Mouse (Mus musculus): ENCODE data around the gene Ppat. TPM values are rescaled to one million over a fixed set of nuclear protein-coding genes. Genes with fewer than 3 reads are reported as not detected.
"Not testable (repeated sequence)": the region's sequence is repeated elsewhere in the genome, so short reads cannot be mapped to it uniquely, and the experiment has no call there.

Gene Ppat
- polyA plus RNA-seq, 1 experiment from 2014 or later = 12.8 TPM

GRCm38 (mm10) chr5:76973488-76973887 is 22.1 kb upstream of the Ppat start:
- no peaks in the 10 kb centered on the region for H3K27me3 ChIP-seq (ENCODE audit: control insufficient read depth, insufficient read depth, low read length)
- H3K27ac ChIP-seq (ENCODE audit: low read depth, low read length) = no peak overlapping the region
- no peak for ATAC-seq (ENCODE audit: low read depth)
- H3K4me3 ChIP-seq (ENCODE audit: low read depth, low read length) = peak overlapping the region; percentile 92
- peaks cover 7% of the 10 kb centered on the region; the same call in 1 of the 2 replicates for H3K36me3 ChIP-seq (ENCODE audit: control insufficient read depth, insufficient read depth, low read length)
- peak overlapping the region; percentile 85 for H3K4me2 ChIP-seq (ENCODE audit: low read depth, low read length)
- no peak overlapping the region; the same call in 1 of the 2 replicates for H3K9ac ChIP-seq (replicated peaks; ENCODE audit: low read depth, low read length)
- H3K4me1 ChIP-seq (ENCODE audit: control insufficient read depth, insufficient read depth, low read length) = peaks cover 14% of the 10 kb centered on the region
- WGBS = 71% methylated on average over 3 of the region's 3 CpGs
- H3K9me3 ChIP-seq (ENCODE audit: control insufficient read depth, low read length) = no peaks in the 10 kb centered on the region

GRCm38 (mm10) chr5:76971115-76971514 is 19.7 kb upstream of the Ppat start:
- H3K4me2 ChIP-seq (ENCODE audit: low read depth, low read length); H3K9ac ChIP-seq (replicated peaks; ENCODE audit: low read depth, low read length); ATAC-seq (ENCODE audit: low read depth); H3K4me3 ChIP-seq (ENCODE audit: low read depth, low read length); H3K9me3 ChIP-seq (ENCODE audit: control insufficient read depth, low read length); H3K27ac ChIP-seq (ENCODE audit: low read depth, low read length); H3K27me3 ChIP-seq (ENCODE audit: control insufficient read depth, insufficient read depth, low read length); H3K36me3 ChIP-seq (ENCODE audit: control insufficient read depth, insufficient read depth, low read length): not testable (repeated sequence)
- 81% methylated on average over 1 of the region's 1 CpGs for WGBS
- H3K4me1 ChIP-seq (ENCODE audit: control insufficient read depth, insufficient read depth, low read length) = peaks cover 14% of the 10 kb centered on the region

- no peaks in the 10 kb centered on the region for H3K27me3 ChIP-seq (ENCODE audit: control insufficient read depth, insufficient read depth, low read length)
- H3K4me1 ChIP-seq (ENCODE audit: control insufficient read depth, insufficient read depth, low read length) = peaks cover 8% of the 10 kb centered on the region
- H3K36me3 ChIP-seq (ENCODE audit: control insufficient read depth, insufficient read depth, low read length) = peaks cover 17% of the 10 kb centered on the region
- no peak overlapping the region for H3K4me3 ChIP-seq (ENCODE audit: low read depth, low read length)
- no peak overlapping the region for H3K9ac ChIP-seq (replicated peaks; ENCODE audit: low read depth, low read length)
- no peak overlapping the region for H3K27ac ChIP-seq (ENCODE audit: low read depth, low read length)
- no peak overlapping the region for H3K4me2 ChIP-seq (ENCODE audit: low read depth, low read length)
- ATAC-seq (ENCODE audit: low read depth) = no peak
- 83% methylated on average over 5 of the region's 5 CpGs for WGBS
- H3K9me3 ChIP-seq (ENCODE audit: control insufficient read depth, low read length) = no peaks in the 10 kb centered on the region
Observed at GRCm38 (mm10) chr5:76969250-76969649, 17.9 kb upstream of the Ppat start.

GRCm38 (mm10) chr5:76964651-76965050 is 13.3 kb upstream of the Ppat start:
- ATAC-seq (ENCODE audit: low read depth) = no peak
- Histone ChIP-seq H3K4me2 (ENCODE audit: low read depth, low read length) (no peak overlapping the region), H3K9me3 (ENCODE audit: control insufficient read depth, low read length) (no peaks in the 10 kb centered on the region), H3K4me3 (ENCODE audit: low read depth, low read length) (no peak overlapping the region), H3K9ac (replicated peaks; ENCODE audit: low read depth, low read length) (no peak overlapping the region), H3K27ac (ENCODE audit: low read depth, low read length) (no peak overlapping the region), H3K27me3 (ENCODE audit: control insufficient read depth, insufficient read depth, low read length) (no peaks in the 10 kb centered on the region), H3K36me3 (ENCODE audit: control insufficient read depth, insufficient read depth, low read length) (peaks cover 44% of the 10 kb centered on the region), H3K4me1 (ENCODE audit: control insufficient read depth, insufficient read depth, low read length) (no peaks in the 10 kb centered on the region)
- WGBS = 95% methylated on average over 3 of the region's 3 CpGs

- H3K4me1 ChIP-seq (ENCODE audit: control insufficient read depth, insufficient read depth, low read length) = no peaks in the 10 kb centered on the region
- peaks cover 52% of the 10 kb centered on the region for H3K36me3 ChIP-seq (ENCODE audit: control insufficient read depth, insufficient read depth, low read length)
- ATAC-seq (ENCODE audit: low read depth) = no peak
- WGBS = 80% methylated on average over 11 of the region's 11 CpGs
- H3K4me3 ChIP-seq (ENCODE audit: low read depth, low read length) = no peak overlapping the region
- no peaks in the 10 kb centered on the region for H3K27me3 ChIP-seq (ENCODE audit: control insufficient read depth, insufficient read depth, low read length)
- H3K4me2 ChIP-seq (ENCODE audit: low read depth, low read length) = no peak overlapping the region
- H3K9me3 ChIP-seq (ENCODE audit: control insufficient read depth, low read length) = no peaks in the 10 kb centered on the region
- no peak overlapping the region for H3K27ac ChIP-seq (ENCODE audit: low read depth, low read length)
- no peak overlapping the region for H3K9ac ChIP-seq (replicated peaks; ENCODE audit: low read depth, low read length)
Observed at GRCm38 (mm10) chr5:76962545-76962944, 11.2 kb upstream of the Ppat start.

- Histone ChIP-seq H3K9me3 (ENCODE audit: control insufficient read depth, low read length) (no peaks in the 10 kb centered on the region), H3K4me3 (ENCODE audit: low read depth, low read length) (no peak overlapping the region), H3K4me2 (ENCODE audit: low read depth, low read length) (no peak overlapping the region), H3K36me3 (ENCODE audit: control insufficient read depth, insufficient read depth, low read length) (peaks cover 51% of the 10 kb centered on the region), H3K9ac (replicated peaks; ENCODE audit: low read depth, low read length) (no peak overlapping the region), H3K4me1 (ENCODE audit: control insufficient read depth, insufficient read depth, low read length) (no peaks in the 10 kb centered on the region), H3K27me3 (ENCODE audit: control insufficient read depth, insufficient read depth, low read length) (no peaks in the 10 kb centered on the region), H3K27ac (ENCODE audit: low read depth, low read length) (no peak overlapping the region)
- no peak for ATAC-seq (ENCODE audit: low read depth)
- WGBS = 89% methylated on average over 5 of the region's 5 CpGs
Observed at GRCm38 (mm10) chr5:76959587-76959986, 8.2 kb upstream of the Ppat start.

GRCm38 (mm10) chr5:76957954-76958353 is 6.6 kb upstream of the Ppat start:
- ATAC-seq (ENCODE audit: low read depth) = no peak

GRCm38 (mm10) chr5:76955474-76955873 is 4.1 kb upstream of the Ppat start:
- H3K36me3 ChIP-seq (ENCODE audit: control insufficient read depth, insufficient read depth, low read length) = peaks cover 29% of the 10 kb centered on the region
- no peak for ATAC-seq (ENCODE audit: low read depth)
- H3K4me2 ChIP-seq (ENCODE audit: low read depth, low read length) = no peak overlapping the region
- H3K9me3 ChIP-seq (ENCODE audit: control insufficient read depth, low read length) = no peaks in the 10 kb centered on the region
- H3K27me3 ChIP-seq (ENCODE audit: control insufficient read depth, insufficient read depth, low read length) = no peaks in the 10 kb centered on the region; the same call in 1 of the 2 replicates
- H3K4me1 ChIP-seq (ENCODE audit: control insufficient read depth, insufficient read depth, low read length) = peaks cover 9% of the 10 kb centered on the region
- 81% methylated on average over 4 of the region's 4 CpGs for WGBS
- H3K4me3 ChIP-seq (ENCODE audit: low read depth, low read length) = no peak overlapping the region
- no peak overlapping the region for H3K9ac ChIP-seq (replicated peaks; ENCODE audit: low read depth, low read length)
- H3K27ac ChIP-seq (ENCODE audit: low read depth, low read length) = no peak overlapping the region

More at GRCm38 (mm10) chr5:76957954-76958353, 6.6 kb upstream of the Ppat start:
- Histone ChIP-seq H3K9me3 (ENCODE audit: control insufficient read depth, low read length) (no peaks in the 10 kb centered on the region), H3K4me1 (ENCODE audit: control insufficient read depth, insufficient read depth, low read length) (no peaks in the 10 kb centered on the region), H3K36me3 (ENCODE audit: control insufficient read depth, insufficient read depth, low read length) (peaks cover 42% of the 10 kb centered on the region), H3K9ac (replicated peaks; ENCODE audit: low read depth, low read length) (no peak overlapping the region), H3K4me2 (ENCODE audit: low read depth, low read length) (no peak overlapping the region), H3K4me3 (ENCODE audit: low read depth, low read length) (no peak overlapping the region), H3K27ac (ENCODE audit: low read depth, low read length) (no peak overlapping the region), H3K27me3 (ENCODE audit: control insufficient read depth, insufficient read depth, low read length) (no peaks in the 10 kb centered on the region)
- WGBS = 91% methylated on average over 1 of the region's 1 CpGs

GRCm38 (mm10) chr5:76954271-76954900 is 3.0 kb upstream of the Ppat start:
- Histone ChIP-seq H3K27me3 (ENCODE audit: control insufficient read depth, insufficient read depth, low read length) (no peaks in the 10 kb centered on the region; the same call in 1 of the 2 replicates), H3K36me3 (ENCODE audit: control insufficient read depth, insufficient read depth, low read length) (peaks cover 21% of the 10 kb centered on the region), H3K4me3 (ENCODE audit: low read depth, low read length) (no peak overlapping the region), H3K4me1 (ENCODE audit: control insufficient read depth, insufficient read depth, low read length) (peaks cover 20% of the 10 kb centered on the region), H3K27ac (ENCODE audit: low read depth, low read length) (no peak overlapping the region), H3K4me2 (ENCODE audit: low read depth, low read length) (no peak overlapping the region), H3K9ac (replicated peaks; ENCODE audit: low read depth, low read length) (no peak overlapping the region), H3K9me3 (ENCODE audit: control insufficient read depth, low read length) (no peaks in the 10 kb centered on the region)
- 87% methylated on average over 6 of the region's 6 CpGs for WGBS
- ATAC-seq (ENCODE audit: low read depth) = no peak

All from neural tube, embryonic 14.5 days (tissue).